In genomic region chr12:9978494-9979112, GRCm38 (mm10) we compare ENCODE assay signal across 11 mouse cellular contexts.
A peak's percentile ranks its signal among the peaks of the same experiment; 100 is the strongest.
DNase-seq lines count a peak whose midpoint lies in the region; ATAC-seq and TF ChIP-seq lines count a peak whose summit lies in the region.
"Had no signal": no experiment of that assay in that cellular context is flagged by ENCODE, and none has a peak within 500 bp of the region (broad histone marks: within the 10 kb centered on the region; RNA-seq: fewer than 3 reads in every experiment).

No protein-coding gene starts in this region.

- no peak overlapping the region for H3K4me3 ChIP-seq in midbrain, postnatal 0 days (ENCODE audit: low read depth, low read length)
- no peak overlapping the region for H3K4me3 ChIP-seq in midbrain, embryonic 13.5 days (replicated peaks)
- H3K4me3 ChIP-seq in myocyte: no peak overlapping the region
- H3K4me3 ChIP-seq in limb, embryonic 10.5 days: no peak overlapping the region
- no peak overlapping the region for H3K4me3 ChIP-seq in liver, embryonic 11.5 days (ENCODE audit: low read depth, low read length)
- H3K4me3 ChIP-seq: midbrain, embryonic 10.5 days had no signal

- no peaks in the 10 kb centered on the region for H3K4me1 ChIP-seq in midbrain, postnatal 0 days (ENCODE audit: insufficient read depth, low read length)
- H3K4me1 ChIP-seq in midbrain, embryonic 13.5 days (replicated peaks): no peaks in the 10 kb centered on the region
- peaks cover 6% of the 10 kb centered on the region; the same call in 1 of the 2 replicates for H3K4me1 ChIP-seq in limb, embryonic 10.5 days
- no peaks in the 10 kb centered on the region for H3K4me1 ChIP-seq in liver, embryonic 11.5 days (replicated peaks; ENCODE audit: control insufficient read depth, insufficient read depth, low read length)
- H3K4me1 ChIP-seq: midbrain, embryonic 10.5 days had no signal

- H3K9me3 ChIP-seq in midbrain, postnatal 0 days (ENCODE audit: low read length): no peaks in the 10 kb centered on the region
- no peaks in the 10 kb centered on the region for H3K9me3 ChIP-seq in midbrain, embryonic 13.5 days
- H3K9me3 ChIP-seq in limb, embryonic 10.5 days (replicated peaks): no peaks in the 10 kb centered on the region
- H3K9me3 ChIP-seq in liver, embryonic 11.5 days (ENCODE audit: control insufficient read depth, low read length): no peaks in the 10 kb centered on the region
- H3K9me3 ChIP-seq: midbrain, embryonic 10.5 days had no signal

- H3K27me3 ChIP-seq in midbrain, postnatal 0 days (ENCODE audit: insufficient read depth, low read length): no peaks in the 10 kb centered on the region
- H3K27me3 ChIP-seq in midbrain, embryonic 13.5 days: no peaks in the 10 kb centered on the region
- H3K27me3 ChIP-seq in myocyte (ENCODE audit: control insufficient read depth, insufficient read depth, insufficient read length): no peaks in the 10 kb centered on the region
- H3K27me3 ChIP-seq in limb, embryonic 10.5 days (ENCODE audit: low read depth, poor library complexity, severe bottlenecking): no peaks in the 10 kb centered on the region
- no peaks in the 10 kb centered on the region for H3K27me3 ChIP-seq in liver, embryonic 11.5 days (replicated peaks; ENCODE audit: control insufficient read depth, insufficient read depth, low read length)
- H3K27me3 ChIP-seq: CH12.LX had no signal

- H3K4me2 ChIP-seq in midbrain, postnatal 0 days (ENCODE audit: low read depth, low read length, poor library complexity, severe bottlenecking): no peak overlapping the region
- H3K4me2 ChIP-seq in midbrain, embryonic 13.5 days (replicated peaks): no peak overlapping the region
- H3K4me2 ChIP-seq in myocyte (ENCODE audit: low read depth): peak overlapping the region; percentile 22
- no peak overlapping the region for H3K4me2 ChIP-seq in liver, embryonic 11.5 days

- H3K27ac ChIP-seq in midbrain, postnatal 0 days (ENCODE audit: low read depth, low read length): no peak overlapping the region
- no peak overlapping the region for H3K27ac ChIP-seq in midbrain, embryonic 13.5 days
- H3K27ac ChIP-seq in limb, embryonic 10.5 days: no peak overlapping the region
- no peak overlapping the region for H3K27ac ChIP-seq in liver, embryonic 11.5 days (ENCODE audit: low read depth, low read length)
- H3K27ac ChIP-seq: midbrain, embryonic 10.5 days had no signal

- H3K9ac ChIP-seq in midbrain, postnatal 0 days (replicated peaks; ENCODE audit: low read length, poor library complexity, severe bottlenecking): no peak overlapping the region
- no peak overlapping the region for H3K9ac ChIP-seq in midbrain, embryonic 13.5 days (replicated peaks)
- no peak overlapping the region for H3K9ac ChIP-seq in liver, embryonic 11.5 days (ENCODE audit: low read depth, low read length)

- no peak for TF ChIP-seq CTCF in midbrain, postnatal 0 days (IDR thresholded peaks at IDR 0.05)

- no peak for TF ChIP-seq POLR2A in myocyte (IDR thresholded peaks at IDR 0.05; ENCODE audit: insufficient read length, low read depth)

- WGBS in midbrain, postnatal 0 days: 59% methylated on average over 3 of the region's 3 CpGs
- WGBS in midbrain, embryonic 13.5 days: 71% methylated on average over 3 of the region's 3 CpGs
- 64% methylated on average over 3 of the region's 3 CpGs for WGBS in limb, embryonic 10.5 days
- 61% methylated on average over 3 of the region's 3 CpGs for WGBS in liver, embryonic 11.5 days

- ATAC-seq in frontal cortex, adult (ENCODE audit: low TSS enrichment): peak; percentile 64
- ATAC-seq in midbrain, postnatal 0 days (ENCODE audit: low FRiP score): no peak
- no peak for ATAC-seq in midbrain, embryonic 13.5 days
- ATAC-seq in liver, embryonic 11.5 days (replicated peaks; ENCODE audit: low FRiP score): no peak
- ATAC-seq: intestine, postnatal 0 days had no signal

- no peaks in the 10 kb centered on the region for H3K79me2 ChIP-seq in myocyte (ENCODE audit: control insufficient read depth, insufficient read depth)

- intact Hi-C loops in heart, postnatal 10 days (cut with DNase I): no loop called here

- no peaks in the 10 kb centered on the region for H3K36me3 ChIP-seq in midbrain, postnatal 0 days (ENCODE audit: insufficient read depth, low read length)
- no peaks in the 10 kb centered on the region for H3K36me3 ChIP-seq in midbrain, embryonic 13.5 days
- no peaks in the 10 kb centered on the region for H3K36me3 ChIP-seq in myocyte (ENCODE audit: control insufficient read depth, insufficient read depth)
- no peaks in the 10 kb centered on the region for H3K36me3 ChIP-seq in limb, embryonic 10.5 days
- H3K36me3 ChIP-seq in liver, embryonic 11.5 days (ENCODE audit: control insufficient read depth, insufficient read depth, low read length): no peaks in the 10 kb centered on the region
- H3K36me3 ChIP-seq: midbrain, embryonic 10.5 days had no signal

- DNase-seq in frontal cortex, postnatal 10 days (ENCODE audit: low spot score in 2 of 2): no peak
- peak; percentile 65 for DNase-seq in midbrain, postnatal 0 days (ENCODE audit: low spot score)
- peak; percentile 33 to 46 for DNase-seq in heart, postnatal 10 days
- no peak for DNase-seq in limb, embryonic 10.5 days (ENCODE audit: low spot score)
- no peak for DNase-seq in liver, embryonic 11.5 days (ENCODE audit: low spot score)

- no peak overlapping the region for H3ac ChIP-seq in myocyte (ENCODE audit: control insufficient read depth, insufficient read length)

TF ChIP-seq in myocyte, 11 proteins besides CTCF, POLR2A, EP300 and RAD21:
- TF ChIP-seq REST (IDR thresholded peaks at IDR 0.05; ENCODE audit: insufficient read depth, insufficient read length) (no peak), USF1 (IDR thresholded peaks at IDR 0.05; ENCODE audit: low read depth) (no peak), MAX (IDR thresholded peaks at IDR 0.05; ENCODE audit: low read depth) (no peak), TCF3 (IDR thresholded peaks at IDR 0.05; ENCODE audit: insufficient read length, low read depth) (no peak), SRF (IDR thresholded peaks at IDR 0.05; ENCODE audit: control insufficient read depth, insufficient read length, low read depth) (no peak), MYOD1 (IDR thresholded peaks at IDR 0.05; ENCODE audit: control insufficient read depth in 1 of 3, insufficient read length in 2 of 3, low read depth in 2 of 3) (no peak)

Comparison
In these comparisons a context has a peak if more than half of its experiments do, and no peak if none do; other contexts are left out.
1. DNase-seq: peak in midbrain, postnatal 0 days (single experiment) and heart, postnatal 10 days (2 of 2); none in frontal cortex, postnatal 10 days (0 of 2), limb, embryonic 10.5 days (single experiment) and liver, embryonic 11.5 days (single experiment).